Mouse (Mus musculus): ENCODE data around the gene Pabpn1l. TPM values are rescaled to one million over a fixed set of nuclear protein-coding genes. Genes with fewer than 3 reads are reported as not detected.
A peak's percentile ranks its signal among the peaks of the same experiment; 100 is the strongest.

The Pabpn1l gene
- polyA plus RNA-seq, 1 experiment from 2014 or later, result not detected

DNA sequence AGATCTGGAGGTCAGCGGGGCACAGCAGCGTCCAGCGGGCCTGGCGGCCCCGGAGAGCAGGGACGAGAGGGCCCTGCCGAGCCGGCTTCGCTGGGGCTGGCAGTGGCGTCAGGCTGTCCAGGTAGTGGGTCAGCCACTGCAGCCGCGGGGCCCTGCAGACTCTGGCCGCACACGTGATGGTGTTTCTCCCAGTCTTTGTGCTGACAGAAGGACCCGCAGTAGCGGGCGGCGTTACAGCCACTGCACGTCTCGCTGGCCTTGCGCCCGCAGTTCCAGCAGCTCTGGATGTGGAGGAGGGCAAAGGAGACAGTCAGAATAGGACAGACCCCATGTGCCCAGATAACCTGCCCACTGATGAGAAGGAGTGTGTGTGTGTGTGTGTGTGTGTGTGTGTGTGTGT is 8.2 kb upstream of the Pabpn1l start:
- Histone ChIP-seq H3K4me2 (replicated peaks) (no peak overlapping the region), H3K36me3 (peaks cover 53% of the 10 kb centered on the region)
- ATAC-seq, result no peak; the same call in 1 of the 2 replicates

DNA sequence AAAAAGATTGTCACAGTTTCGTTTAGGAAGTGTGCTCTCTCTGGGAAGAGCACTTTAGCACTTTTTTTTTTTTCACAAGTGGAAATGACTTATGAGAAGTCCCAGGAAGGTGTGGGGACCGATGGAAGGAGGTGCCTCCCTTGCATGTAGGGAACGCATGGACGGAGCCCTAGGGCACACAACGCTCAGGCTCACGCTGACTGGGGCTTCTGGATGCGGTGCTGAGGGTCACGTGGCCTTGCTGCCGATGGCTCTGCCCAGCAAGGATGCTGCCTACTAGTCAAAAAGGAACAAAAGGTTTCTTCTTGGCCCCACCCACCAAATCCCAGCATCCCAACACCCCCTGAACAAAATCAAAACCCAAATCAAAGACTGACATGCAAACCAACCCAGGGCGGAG is 6.8 kb upstream of the Pabpn1l start:
- H3K4me1 ChIP-seq (replicated peaks), result peaks cover 8% of the 10 kb centered on the region
- no peaks in the 10 kb centered on the region for H3K9me3 ChIP-seq
- H3K4me2 ChIP-seq (replicated peaks), result no peak overlapping the region
- no peak for ATAC-seq
- peaks cover 8% of the 10 kb centered on the region for H3K27me3 ChIP-seq
- 16% methylated on average over 10 of the region's 10 CpGs for WGBS
- H3K36me3 ChIP-seq, result peaks cover 40% of the 10 kb centered on the region
- H3K4me3 ChIP-seq (replicated peaks), result no peak overlapping the region
- H3K27ac ChIP-seq, result no peak overlapping the region
- H3K9ac ChIP-seq (replicated peaks), result no peak overlapping the region

More for the DNA sequence above, 8.2 kb upstream of the Pabpn1l start:
- Histone ChIP-seq H3K9me3 (no peaks in the 10 kb centered on the region), H3K4me1 (replicated peaks) (peaks cover 8% of the 10 kb centered on the region), H3K27me3 (peaks cover 8% of the 10 kb centered on the region), H3K4me3 (replicated peaks) (no peak overlapping the region), H3K9ac (replicated peaks) (no peak overlapping the region), H3K27ac (no peak overlapping the region)
- 52% methylated on average over 22 of the region's 22 CpGs for WGBS

DNA sequence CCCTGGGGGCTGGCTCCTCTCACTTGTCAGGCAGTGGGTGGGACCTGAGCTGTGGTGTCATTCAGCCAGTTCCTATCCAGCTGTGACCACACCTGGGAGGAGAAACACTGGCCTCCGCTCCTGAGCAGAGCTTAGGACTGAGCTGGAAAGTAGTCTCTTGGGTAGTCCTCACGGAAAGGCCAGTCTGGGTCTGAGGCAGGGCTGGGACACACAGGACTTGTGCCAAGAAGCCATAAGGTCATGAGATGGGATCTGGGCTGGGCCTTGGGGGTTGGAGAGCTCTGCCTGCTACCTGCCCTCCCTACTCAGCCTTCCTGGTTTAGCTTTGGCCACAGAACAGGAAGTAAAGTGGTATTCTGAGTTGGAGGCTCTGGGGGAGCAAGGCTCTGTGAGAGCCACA is 4.4 kb upstream of the Pabpn1l start:
- H3K4me2 ChIP-seq (replicated peaks), result no peak overlapping the region
- WGBS, result 87% methylated on average over 2 of the region's 2 CpGs
- H3K27ac ChIP-seq, result no peak overlapping the region
- no peak for ATAC-seq
- H3K36me3 ChIP-seq, result peaks cover 18% of the 10 kb centered on the region
- no peaks in the 10 kb centered on the region for H3K9me3 ChIP-seq
- H3K4me1 ChIP-seq (replicated peaks), result peaks cover 8% of the 10 kb centered on the region
- H3K27me3 ChIP-seq, result peaks cover 8% of the 10 kb centered on the region
- no peak overlapping the region for H3K9ac ChIP-seq (replicated peaks)
- no peak overlapping the region for H3K4me3 ChIP-seq (replicated peaks)

DNA sequence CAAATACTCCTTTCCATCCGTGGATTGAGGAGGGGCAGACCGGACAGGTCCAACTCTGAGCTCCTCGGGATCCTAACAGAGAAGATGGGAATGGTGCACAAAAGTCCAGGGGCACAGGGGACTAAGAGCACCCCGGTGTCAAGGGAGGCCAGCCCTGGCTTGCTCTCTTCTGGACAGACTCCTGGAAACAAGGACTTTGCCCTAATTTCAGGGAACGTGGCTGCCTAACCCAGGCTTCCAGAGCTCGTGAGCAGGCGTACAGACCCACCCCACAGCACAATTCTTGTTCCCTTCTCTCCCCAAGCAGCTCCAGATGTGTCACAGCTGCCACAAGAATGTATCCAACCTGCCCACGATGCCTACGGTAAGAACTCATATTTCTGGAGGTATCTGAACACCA is 3.3 kb upstream of the Pabpn1l start:
- peaks cover 15% of the 10 kb centered on the region for H3K36me3 ChIP-seq
- no peak overlapping the region for H3K9ac ChIP-seq (replicated peaks)
- H3K4me2 ChIP-seq (replicated peaks), result no peak overlapping the region
- no peak overlapping the region for H3K27ac ChIP-seq
- H3K27me3 ChIP-seq, result peaks cover 7% of the 10 kb centered on the region
- no peaks in the 10 kb centered on the region for H3K9me3 ChIP-seq
- 83% methylated on average over 9 of the region's 9 CpGs for WGBS
- no peak for ATAC-seq
- no peak overlapping the region for H3K4me3 ChIP-seq (replicated peaks)
- H3K4me1 ChIP-seq (replicated peaks), result peaks cover 8% of the 10 kb centered on the region

DNA sequence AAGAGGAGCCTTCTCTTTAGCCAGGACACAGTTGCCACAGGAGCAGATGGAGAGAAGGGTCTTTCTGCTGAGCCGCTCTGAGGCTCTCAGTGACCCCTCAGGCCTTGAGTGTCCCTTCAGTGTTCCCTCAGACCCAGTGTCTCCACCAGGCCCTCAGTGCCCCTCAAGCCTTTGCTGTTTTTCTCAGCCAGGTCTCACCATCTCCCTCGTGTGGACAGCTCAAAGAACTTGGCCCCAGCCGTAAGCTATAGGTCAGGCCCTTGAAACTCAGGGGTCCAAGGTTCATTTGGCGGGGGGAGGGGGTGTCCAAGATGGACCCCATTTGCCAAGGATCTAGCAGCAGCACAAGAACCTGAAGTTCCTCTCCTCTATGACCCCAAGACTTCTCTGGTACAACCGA is 2.1 kb upstream of the Pabpn1l start:
- Histone ChIP-seq H3K9me3 (no peaks in the 10 kb centered on the region), H3K4me3 (replicated peaks) (no peak overlapping the region), H3K27ac (no peak overlapping the region), H3K4me2 (replicated peaks) (no peak overlapping the region), H3K36me3 (peaks cover 8% of the 10 kb centered on the region; the same call in 1 of the 2 replicates), H3K4me1 (replicated peaks) (peaks cover 5% of the 10 kb centered on the region), H3K9ac (replicated peaks) (no peak overlapping the region), H3K27me3 (no peaks in the 10 kb centered on the region)
- no peak for ATAC-seq
- WGBS, result 68% methylated on average over 5 of the region's 5 CpGs

DNA sequence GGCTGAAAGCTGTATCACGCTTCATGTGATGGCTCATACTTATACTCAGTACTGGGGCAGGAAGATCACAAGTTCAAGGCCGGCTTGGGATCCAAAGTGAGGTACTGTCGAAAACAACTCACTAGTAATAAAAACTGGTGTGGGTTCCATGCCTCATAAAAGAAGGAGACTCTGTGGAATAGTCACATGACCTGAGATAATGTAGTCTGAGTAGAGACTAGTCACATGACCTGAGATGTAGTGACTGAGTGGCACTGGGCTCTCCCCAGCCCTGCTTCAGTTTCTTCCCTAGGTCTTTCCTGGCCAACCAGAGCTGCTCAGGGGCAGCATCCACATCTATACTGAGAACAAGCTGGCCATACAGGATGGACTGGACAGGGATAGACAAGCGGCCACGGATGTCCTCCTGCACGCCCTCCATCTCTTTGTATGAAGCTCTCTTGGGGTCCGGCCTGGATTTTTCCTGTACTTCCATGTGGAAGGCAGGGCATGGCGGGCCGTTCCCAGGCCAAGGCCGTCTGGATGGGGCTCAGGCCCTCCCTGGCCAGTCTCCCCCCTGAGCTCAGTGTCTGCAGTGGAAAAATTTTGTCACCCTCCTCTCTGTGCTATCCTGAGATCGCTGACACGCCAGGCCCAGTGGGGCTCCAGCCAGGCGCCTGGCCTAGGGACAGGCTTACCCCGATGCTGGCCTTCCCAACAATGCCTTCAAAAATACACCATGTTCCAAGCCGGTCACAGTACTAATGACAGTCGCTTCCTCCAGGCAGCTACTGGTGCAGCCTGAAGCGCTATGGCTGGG is 1.5 kb upstream of the Pabpn1l start:
- Histone ChIP-seq H3K9me3 (no peaks in the 10 kb centered on the region), H3K36me3 (peaks cover 8% of the 10 kb centered on the region; the same call in 1 of the 2 replicates), H3K27ac (no peak overlapping the region), H3K27me3 (no peaks in the 10 kb centered on the region), H3K4me1 (replicated peaks) (peaks cover 9% of the 10 kb centered on the region), H3K9ac (replicated peaks) (no peak overlapping the region), H3K4me3 (replicated peaks) (no peak overlapping the region), H3K4me2 (replicated peaks) (no peak overlapping the region)
- WGBS, result 87% methylated on average over 17 of the region's 17 CpGs
- ATAC-seq, result no peak

DNA sequence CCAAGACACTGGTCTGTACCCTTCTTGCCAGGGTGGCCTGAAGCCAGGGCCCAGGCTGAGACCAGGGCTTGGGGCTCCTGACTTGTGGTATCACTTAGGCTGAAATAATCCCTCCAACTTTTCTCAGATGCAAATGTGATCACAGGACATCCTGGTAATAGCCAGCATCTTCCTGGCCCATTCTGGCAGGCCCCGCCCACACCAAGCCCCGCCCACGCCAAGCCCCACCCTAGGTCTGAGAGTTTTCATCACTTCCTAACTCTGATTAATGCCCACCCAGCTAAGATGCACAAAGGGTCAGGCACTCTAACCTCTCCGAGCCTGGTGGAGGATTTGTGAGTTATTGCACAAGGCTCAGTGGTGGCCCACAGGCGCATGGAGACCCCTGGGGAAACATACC is 2.1 kb downstream of the Pabpn1l start:
- no peaks in the 10 kb centered on the region for H3K36me3 ChIP-seq
- 42% methylated on average over 5 of the region's 5 CpGs for WGBS
- no peaks in the 10 kb centered on the region for H3K9me3 ChIP-seq
- H3K27ac ChIP-seq, result no peak overlapping the region
- no peak for ATAC-seq
- H3K27me3 ChIP-seq, result no peaks in the 10 kb centered on the region
- no peak overlapping the region for H3K9ac ChIP-seq (replicated peaks)
- H3K4me2 ChIP-seq (replicated peaks), result no peak overlapping the region
- no peak overlapping the region for H3K4me3 ChIP-seq (replicated peaks)
- peaks cover 17% of the 10 kb centered on the region for H3K4me1 ChIP-seq (replicated peaks)

DNA sequence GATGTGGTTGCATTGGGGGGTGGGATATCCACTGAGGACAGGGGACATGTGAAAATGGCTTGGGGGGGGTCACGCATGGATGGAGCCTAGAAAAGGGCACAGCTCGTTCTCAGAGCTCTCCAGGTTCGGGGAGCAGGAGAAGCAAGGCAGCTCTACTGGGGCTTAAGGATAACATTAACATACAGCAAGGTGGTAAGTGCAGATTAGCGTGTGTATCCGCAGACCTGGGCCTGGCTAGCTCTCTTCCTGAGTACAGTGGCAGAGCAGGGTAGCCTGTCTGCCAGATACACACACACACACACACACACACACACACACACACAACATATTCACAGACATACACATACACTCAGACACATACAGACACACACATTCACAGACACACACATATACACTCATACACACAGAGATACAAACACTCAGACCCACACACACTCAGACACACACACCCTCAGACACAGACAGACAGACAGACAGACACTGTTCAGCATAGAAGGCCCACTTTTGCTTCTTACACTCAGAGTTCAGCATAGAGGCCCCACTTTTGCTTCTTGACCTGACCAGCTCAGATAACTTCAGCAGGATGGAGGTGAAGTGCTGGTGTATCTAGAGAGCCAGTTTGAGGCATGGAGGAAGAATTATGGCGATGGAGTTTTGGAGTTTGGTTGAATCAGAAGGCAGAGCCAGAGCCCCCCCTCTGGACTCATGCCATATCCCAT is 3.7 kb downstream of the Pabpn1l start:
- 58% methylated on average over 6 of the region's 6 CpGs for WGBS
- Histone ChIP-seq H3K27ac (no peak overlapping the region), H3K9me3 (no peaks in the 10 kb centered on the region)

DNA sequence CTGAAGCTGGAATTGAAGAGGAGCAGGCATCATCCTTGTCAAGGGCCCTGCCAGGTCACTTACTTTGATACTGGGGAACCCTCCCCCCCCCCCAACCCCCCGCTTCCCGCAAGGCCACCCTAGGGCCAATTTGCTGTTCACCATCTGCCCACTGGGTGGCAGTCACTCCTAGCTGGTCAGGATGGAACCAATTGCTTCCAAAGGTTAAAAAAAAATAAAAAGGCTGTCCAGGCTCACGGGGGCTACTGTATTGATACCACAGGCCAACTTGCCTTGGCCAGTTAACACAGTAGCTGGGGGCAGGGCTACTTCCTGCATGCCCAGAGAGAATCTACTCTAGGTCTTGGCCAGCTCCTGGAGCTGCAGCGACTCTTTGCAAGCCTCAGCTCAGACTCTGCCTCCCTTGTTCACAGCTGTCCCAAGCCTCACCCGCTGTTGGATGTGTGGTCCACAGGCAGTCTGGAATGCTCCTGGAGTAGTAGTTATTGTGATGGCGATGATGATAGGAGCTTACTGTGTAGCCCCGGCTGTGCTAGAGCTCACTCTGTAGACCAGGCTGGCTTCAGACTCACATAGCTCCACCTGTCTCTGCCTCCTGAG is 4.5 kb downstream of the Pabpn1l start:
- Histone ChIP-seq H3K4me2 (replicated peaks) (no peak overlapping the region), H3K9me3 (no peaks in the 10 kb centered on the region), H3K4me1 (replicated peaks) (peaks cover 17% of the 10 kb centered on the region), H3K27ac (no peak overlapping the region; the same call in 1 of the 2 replicates), H3K27me3 (no peaks in the 10 kb centered on the region), H3K9ac (replicated peaks) (no peak overlapping the region), H3K36me3 (0 out of 2 replicates have a peak, but pooled peaks cover 7% of the 10 kb centered on the region), H3K4me3 (replicated peaks) (no peak overlapping the region)
- 32% methylated on average over 5 of the region's 7 CpGs for WGBS
- ATAC-seq, result peak; percentile 31

More for the DNA sequence above, 3.7 kb downstream of the Pabpn1l start:
- Histone ChIP-seq H3K4me1 (replicated peaks) (peaks cover 17% of the 10 kb centered on the region), H3K4me2 (replicated peaks) (no peak overlapping the region), H3K4me3 (replicated peaks) (no peak overlapping the region), H3K27me3 (no peaks in the 10 kb centered on the region), H3K36me3 (0 out of 2 replicates have a peak, but pooled peaks cover 7% of the 10 kb centered on the region), H3K9ac (replicated peaks) (no peak overlapping the region)
- ATAC-seq, result no peak

DNA sequence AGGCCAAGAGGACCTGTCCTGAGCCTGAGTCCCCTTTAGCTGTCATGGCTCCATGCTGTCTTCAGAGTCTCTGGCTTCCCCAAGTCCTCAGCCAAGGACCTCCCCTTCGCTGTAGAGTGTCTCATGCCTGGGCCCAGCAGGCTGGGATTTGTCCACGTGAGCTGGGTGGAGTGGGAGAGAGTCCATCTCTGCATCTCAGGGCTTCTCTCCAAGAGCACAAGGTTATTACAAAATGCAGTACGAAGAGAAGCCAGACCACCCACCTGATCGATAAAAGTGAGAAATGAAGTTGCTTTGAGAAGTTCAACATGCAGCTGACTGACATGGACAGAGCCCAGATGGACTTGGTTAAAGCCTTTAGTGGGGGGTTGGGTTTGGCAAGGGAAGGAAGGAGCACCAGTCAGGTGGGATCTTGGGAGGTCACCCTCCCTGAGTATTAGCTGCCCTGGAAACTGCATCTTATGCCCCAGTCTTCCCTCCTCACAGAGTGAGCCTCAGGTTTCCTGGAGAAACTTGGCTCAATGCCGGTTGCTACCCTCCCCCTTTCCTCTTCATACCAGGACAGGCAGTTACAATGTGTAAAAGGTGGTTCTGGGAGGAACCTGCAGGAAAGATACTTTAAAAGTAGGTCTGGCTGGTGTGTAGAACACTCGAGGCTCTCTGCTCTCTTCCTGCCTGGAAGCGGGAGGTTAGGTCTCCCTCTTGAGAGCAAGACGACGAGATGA is 6.2 kb downstream of the Pabpn1l start:
- Histone ChIP-seq H3K4me1 (replicated peaks) (peaks cover 28% of the 10 kb centered on the region), H3K27ac (no peak overlapping the region), H3K36me3 (0 out of 2 replicates have a peak, but pooled peaks cover 7% of the 10 kb centered on the region), H3K4me3 (replicated peaks) (no peak overlapping the region), H3K27me3 (no peaks in the 10 kb centered on the region), H3K4me2 (replicated peaks) (no peak overlapping the region), H3K9ac (replicated peaks) (no peak overlapping the region), H3K9me3 (no peaks in the 10 kb centered on the region)
- ATAC-seq, result no peak
- 81% methylated on average over 9 of the region's 9 CpGs for WGBS

DNA sequence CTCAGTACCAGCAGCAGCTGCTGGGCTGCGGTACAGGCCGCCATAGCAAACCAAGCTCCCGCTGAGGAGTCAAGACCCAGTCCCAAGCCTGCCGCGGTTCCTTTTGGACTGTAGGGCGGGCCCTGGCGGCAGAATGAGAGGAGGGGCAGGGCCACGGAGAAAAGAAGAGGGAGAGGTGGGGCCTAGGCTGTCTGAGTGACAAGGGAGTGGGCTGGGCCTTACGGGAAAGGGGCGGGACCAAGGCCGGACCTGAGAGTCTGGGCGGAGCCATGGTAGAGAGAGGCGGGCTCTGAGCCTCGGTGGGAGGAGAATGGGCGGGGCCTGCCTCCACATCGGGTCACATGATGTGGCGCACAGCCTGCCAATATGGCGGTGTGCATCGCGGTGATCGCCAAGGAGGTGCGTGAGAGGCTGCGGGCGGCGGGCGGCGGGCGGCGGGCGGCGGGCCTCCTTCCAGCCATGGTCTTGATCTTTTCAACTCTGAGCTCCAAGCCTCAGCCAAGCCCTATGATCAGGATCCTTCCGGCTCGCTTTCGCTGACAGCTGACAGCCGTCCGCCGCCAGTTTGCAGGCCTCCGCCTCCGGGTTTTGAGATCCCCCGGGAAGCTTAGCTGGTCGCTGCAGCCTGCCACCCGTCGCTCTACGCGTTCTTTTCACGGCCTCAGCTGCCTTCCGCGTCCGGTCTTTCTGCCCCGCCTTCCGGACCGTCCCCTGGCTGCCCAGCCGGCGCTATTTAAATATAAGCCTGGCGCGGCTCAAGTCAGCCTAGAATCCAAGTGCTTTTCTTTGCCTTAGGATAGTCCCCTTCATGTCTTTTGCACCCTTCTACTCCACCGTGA is 11.0 kb downstream of the Pabpn1l start, which contains the start of the genes Galns and Trappc2l:
TSS of gene Galns (minus strand) at position 169 of the 839 bp plus-strand sequence.
TSS of gene Trappc2l (plus strand) at position 346 of the 839 bp plus-strand sequence.
- H3K4me2 ChIP-seq (replicated peaks), result peak within 1 kb of the TSS; percentile 93
- peak within 1 kb of the TSS; percentile 61 for H3K4me3 ChIP-seq (replicated peaks)
- H3K27ac ChIP-seq, result peak within 1 kb of the TSS; percentile 91
- H3K9ac ChIP-seq (replicated peaks), result peak within 1 kb of the TSS; percentile 72
- WGBS, result under 1% methylated on average over 46 of the region's 57 CpGs
- H3K36me3 ChIP-seq, result 0 out of 2 replicates have a peak, but pooled peaks cover 7% of the 10 kb centered on the region
- peaks cover 21% of the 10 kb centered on the region for H3K4me1 ChIP-seq (replicated peaks)
- H3K27me3 ChIP-seq, result no peaks in the 10 kb centered on the region
- ATAC-seq, result peak; percentile 95
- no peaks in the 10 kb centered on the region for H3K9me3 ChIP-seq
